Mouse (Mus musculus) c-Kit-positive CD71-positive TER-119-positive erythroid progenitor cells, embryonic 14.5 days (primary cell): ENCODE results near the gene Apol7b.

Experiments used
- DNase-seq: peaks from one replicate; pipeline ENCODE4 v3.0.0-alpha.2; 2013; ENCODE audit warnings: low spot score

The Apol7b gene

GRCm38 (mm10) chr15:77384340-77385030, 62.8 kb downstream of the Apol7b start:
- DNase-seq: no peak

- DNase-seq: no peak
Observed at GRCm38 (mm10) chr15:77382880-77383279, 64.4 kb downstream of the Apol7b start.

DNA sequence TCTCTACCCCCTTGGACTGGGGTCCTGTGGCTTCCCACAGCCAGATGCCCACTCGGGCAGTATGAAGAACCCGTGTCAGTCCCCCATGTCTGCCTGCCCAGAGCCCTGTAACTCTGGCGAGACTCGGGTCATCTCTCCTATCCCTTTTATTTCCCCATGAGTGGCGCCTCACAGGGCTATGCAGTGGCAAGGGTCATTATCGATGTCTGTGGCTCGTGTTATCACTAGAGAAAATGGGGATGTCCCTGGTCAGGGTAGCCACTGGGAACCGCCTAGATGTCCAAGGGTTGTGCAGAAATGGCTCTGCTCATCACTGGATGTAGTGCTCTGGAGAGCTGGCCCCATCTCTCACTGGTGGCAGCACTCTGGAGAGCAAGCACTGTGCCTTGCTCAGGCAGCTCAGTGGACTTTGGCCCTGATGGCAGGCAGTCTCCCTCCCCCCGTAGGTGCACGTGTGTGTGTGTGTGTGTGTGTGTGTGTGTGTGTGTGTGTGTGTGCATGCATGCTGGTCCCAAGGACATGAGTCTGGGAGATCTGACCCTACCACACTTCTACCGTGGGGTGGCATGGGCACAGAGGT, 64.9 kb downstream of the Apol7b start:
- DNase-seq: no peak

- no peak for DNase-seq
Observed at GRCm38 (mm10) chr15:77381481-77381880, 65.8 kb downstream of the Apol7b start.

DNA sequence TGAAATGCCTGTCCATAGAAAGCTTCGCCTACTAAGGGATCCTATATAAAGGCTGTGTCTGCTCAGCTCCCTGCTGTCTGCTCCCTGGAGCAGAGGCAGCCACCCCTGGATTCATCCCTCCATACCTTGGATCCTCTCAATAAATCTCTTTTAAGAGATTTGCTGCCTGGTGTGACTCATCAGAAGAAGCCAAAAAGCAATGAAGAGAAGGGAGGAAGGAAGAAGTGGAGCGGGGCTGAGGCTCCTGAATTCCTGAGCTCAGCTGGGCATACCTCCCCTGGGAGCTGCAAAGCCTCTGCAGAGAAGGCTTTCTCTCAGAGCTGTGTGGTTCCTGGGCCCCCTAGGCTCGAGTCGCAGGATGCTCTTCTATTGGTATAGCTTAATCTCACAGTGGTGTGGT, 67.4 kb downstream of the Apol7b start:
- no peak for DNase-seq

GRCm38 (mm10) chr15:77377419-77377818, 69.9 kb downstream of the Apol7b start:
- no peak for DNase-seq

DNA sequence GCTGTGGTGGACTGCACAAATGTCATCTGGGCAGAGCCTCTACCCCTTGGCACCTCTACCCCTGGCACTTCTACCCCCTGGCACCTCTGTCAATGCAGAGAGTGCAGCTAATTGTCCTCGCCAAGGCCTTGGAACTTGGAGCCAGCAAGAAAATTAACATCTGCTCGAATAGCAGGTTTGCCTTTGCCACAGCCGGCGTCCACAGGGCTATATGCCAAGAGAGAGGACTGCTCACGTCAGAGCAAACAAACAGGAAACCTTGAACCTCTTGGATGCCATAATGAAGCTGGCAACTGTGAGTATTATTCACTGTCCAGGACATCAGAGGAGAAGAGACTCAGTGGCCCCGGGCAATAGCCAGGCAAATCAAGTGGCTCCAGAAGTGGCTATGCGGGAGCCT, 70.4 kb downstream of the Apol7b start:
- no peak for DNase-seq
